Mouse (Mus musculus) MEL (cell line): ENCODE results near the gene Prr19. TPM values are rescaled to one million over a fixed set of nuclear protein-coding genes. Genes with fewer than 3 reads are reported as not detected.

Experiments
- DNase-seq: peaks from one replicate; pipeline ENCODE4 v3.0.0; 2011; ENCODE audit warnings: low read depth, low spot score
- H3K27ac ChIP-seq: 2 replicates; pipeline ENCODE4 v1.5.1; 2012; ENCODE audit warnings: low read depth, mild to moderate bottlenecking, control low read depth, low read length, moderate library complexity; ENCODE audit not compliant: control insufficient read depth
- H3K27me3 ChIP-seq, 2 experiments: fragments of 150-350 bp in 1 of 2; sonication (generic) in 1 of 2; 2 replicates each; pipeline ENCODE4 v1.6.1; 2012; ENCODE audit warnings: low read length in 2 of 2, mild to moderate bottlenecking in 2 of 2, improper control_type of control experiment in 1 of 2, moderate library complexity in 1 of 2; ENCODE audit not compliant: insufficient read depth in 2 of 2, control insufficient read depth in 1 of 2
- H3K36me3 ChIP-seq, 2 experiments: 2 replicates each; pipeline ENCODE4 v1.6.1; 2012 to 2014; ENCODE audit warnings: low read length in 2 of 2, improper control_type of control experiment in 1 of 2, inconsistent platforms in 1 of 2, mild to moderate bottlenecking in 1 of 2; ENCODE audit not compliant: insufficient read depth in 2 of 2, control insufficient read depth in 1 of 2
- H3K4me1 ChIP-seq, 2 experiments: fragments of 150-350 bp in 1 of 2; sonication (generic) in 1 of 2; 2 replicates each; pipeline ENCODE4 v1.6.1; 2012; ENCODE audit warnings: low read length in 2 of 2, improper control_type of control experiment in 1 of 2, mild to moderate bottlenecking in 1 of 2; ENCODE audit not compliant: insufficient read depth in 2 of 2, control insufficient read depth in 1 of 2
- H3K4me3 ChIP-seq, 2 experiments: fragments of 150-350 bp in 1 of 2; sonication (generic) in 1 of 2; 2 replicates each; pipeline ENCODE4 v1.5.1; 2012; ENCODE audit warnings: low read depth in 2 of 2, low read length in 2 of 2, mild to moderate bottlenecking in 2 of 2, moderate library complexity in 2 of 2, control low read depth in 1 of 2, improper control_type of control experiment in 1 of 2; ENCODE audit not compliant: control insufficient read depth in 1 of 2, insufficient read depth in 1 of 2
- H3K79me2 ChIP-seq: 2 replicates; pipeline ENCODE4 v1.6.1; 2012; ENCODE audit warnings: mild to moderate bottlenecking, low read length, moderate library complexity; ENCODE audit not compliant: control insufficient read depth, poor library complexity, insufficient read depth
- H3K9ac ChIP-seq: 2 replicates; pipeline ENCODE4 v1.6.1; 2012; ENCODE audit warnings: low read depth, mild to moderate bottlenecking, control low read depth, low read length, moderate library complexity; ENCODE audit not compliant: control insufficient read depth, poor library complexity, severe bottlenecking
- H3K9me3 ChIP-seq: fragments of 150-350 bp; sonication (generic); replicated peaks from 2 replicates; pipeline ENCODE4 v1.6.1; 2012; ENCODE audit warnings: mild to moderate bottlenecking, low read length, improper control_type of control experiment, moderate library complexity; ENCODE audit not compliant: insufficient read depth
- BHLHE40 ChIP-seq: IDR thresholded peaks from 2 replicates; pipeline ENCODE4 v1.6.1; 2012; ENCODE audit warnings: low read depth, mild to moderate bottlenecking, inconsistent platforms, low read length, improper control_type of control experiment, borderline replicate concordance
- CHD1 ChIP-seq: IDR thresholded peaks from 2 replicates; pipeline ENCODE4 v1.6.1; 2012; ENCODE audit warnings: low read depth, mild to moderate bottlenecking, inconsistent platforms, low read length, improper control_type of control experiment
- CTCF ChIP-seq, 3 experiments: IDR thresholded peaks in 2 of 3; conservative IDR thresholded peaks in 1 of 3; 2 replicates each; pipeline ENCODE4 v1.5.1; 2011 to 2012; ENCODE audit warnings: low read length in 3 of 3, low read depth in 2 of 3, mild to moderate bottlenecking in 2 of 3, improper control_type of control experiment in 1 of 3, inconsistent platforms in 1 of 3, mixed read lengths in 1 of 3, moderate library complexity in 1 of 3; ENCODE audit not compliant: control insufficient read depth in 1 of 3, insufficient read depth in 1 of 3, poor library complexity in 1 of 3, severe bottlenecking in 1 of 3
- ELF1 ChIP-seq: IDR thresholded peaks from 2 replicates; pipeline ENCODE4 v1.6.1; 2014; ENCODE audit warnings: low read depth, mild to moderate bottlenecking, inconsistent platforms, low read length, improper control_type of control experiment, moderate library complexity
- EP300 ChIP-seq, 2 experiments: IDR thresholded peaks; 2 replicates each; pipeline ENCODE4 v1.6.1; 2011; ENCODE audit warnings: improper control_type of control experiment in 2 of 2, low read length in 2 of 2, low read depth in 1 of 2, mild to moderate bottlenecking in 1 of 2
- HCFC1 ChIP-seq: IDR thresholded peaks from 2 replicates; pipeline ENCODE4 v1.6.1; 2012; ENCODE audit warnings: low read depth, mild to moderate bottlenecking, inconsistent platforms, low read length, improper control_type of control experiment, moderate library complexity
- JUND ChIP-seq: IDR thresholded peaks from 2 replicates; pipeline ENCODE4 v1.6.1; 2011; ENCODE audit warnings: low read depth, mild to moderate bottlenecking, improper control_type of control experiment, low read length
- KAT2A ChIP-seq: conservative IDR thresholded peaks from 2 replicates; pipeline ENCODE4 v1.6.1; 2012; ENCODE audit warnings: low read depth, low read length, improper control_type of control experiment, inconsistent platforms
- MAFK ChIP-seq: IDR thresholded peaks from 2 replicates; pipeline ENCODE4 v1.6.1; 2011; ENCODE audit warnings: low read depth, mild to moderate bottlenecking, low read length, improper control_type of control experiment, borderline replicate concordance
- MAX ChIP-seq: IDR thresholded peaks from 2 replicates; pipeline ENCODE4 v1.6.1; 2011; ENCODE audit warnings: low read length, improper control_type of control experiment
- MAZ ChIP-seq: IDR thresholded peaks from 2 replicates; pipeline ENCODE4 v1.6.1; 2012; ENCODE audit warnings: low read depth, mild to moderate bottlenecking, inconsistent platforms, low read length, improper control_type of control experiment
- MEF2A ChIP-seq: IDR thresholded peaks from 2 replicates; pipeline ENCODE4 v1.6.1; 2014; ENCODE audit warnings: low read depth, mild to moderate bottlenecking, inconsistent platforms, low read length, improper control_type of control experiment; ENCODE audit not compliant: poor library complexity, insufficient replicate concordance, severe bottlenecking; ENCODE audit errors: extremely low read depth
- MXI1 ChIP-seq: IDR thresholded peaks from 2 replicates; pipeline ENCODE4 v1.6.1; 2011; ENCODE audit warnings: mild to moderate bottlenecking, low read depth, low read length, improper control_type of control experiment
- MYC ChIP-seq: IDR thresholded peaks from 2 replicates; pipeline ENCODE4 v1.6.1; 2011; ENCODE audit warnings: low read depth, mild to moderate bottlenecking, low read length, improper control_type of control experiment, moderate library complexity
- NRF1 ChIP-seq: IDR thresholded peaks from 2 replicates; pipeline ENCODE4 v1.6.1; 2014; ENCODE audit warnings: low read depth, mild to moderate bottlenecking, inconsistent platforms, low read length, improper control_type of control experiment, moderate library complexity; ENCODE audit not compliant: poor library complexity, insufficient read depth, severe bottlenecking
- POLR2A ChIP-seq, 2 experiments: IDR thresholded peaks; 2 replicates each; pipeline ENCODE4 v1.6.1; 2011 to 2012; ENCODE audit warnings: low read length in 2 of 2, mild to moderate bottlenecking in 2 of 2, control low read depth in 1 of 2, improper control_type of control experiment in 1 of 2, low read depth in 1 of 2, moderate library complexity in 1 of 2; ENCODE audit not compliant: control insufficient read depth in 1 of 2, insufficient read depth in 1 of 2, poor library complexity in 1 of 2
- POLR2AphosphoS2 ChIP-seq: IDR thresholded peaks from 2 replicates; pipeline ENCODE4 v1.6.1; 2011; ENCODE audit warnings: low read length, improper control_type of control experiment
- POLR2AphosphoS5 ChIP-seq: IDR thresholded peaks from 2 replicates; pipeline ENCODE4 v1.6.1; 2012; ENCODE audit warnings: low read depth, borderline replicate concordance, mild to moderate bottlenecking, inconsistent platforms, low read length, moderate library complexity, mixed read lengths
- RAD21 ChIP-seq: IDR thresholded peaks from 2 replicates; pipeline ENCODE4 v1.6.1; 2011; ENCODE audit warnings: mild to moderate bottlenecking, low read depth, low read length, improper control_type of control experiment
- RCOR1 ChIP-seq: IDR thresholded peaks from 2 replicates; pipeline ENCODE4 v1.6.1; 2012; ENCODE audit warnings: low read depth, mild to moderate bottlenecking, inconsistent platforms, low read length, improper control_type of control experiment
- SIN3A ChIP-seq: IDR thresholded peaks from 2 replicates; pipeline ENCODE4 v1.6.1; 2012; ENCODE audit warnings: low read length, improper control_type of control experiment, inconsistent platforms
- TAL1 ChIP-seq: IDR thresholded peaks from 2 replicates; pipeline ENCODE4 v1.6.1; 2012; ENCODE audit warnings: mild to moderate bottlenecking, inconsistent platforms, low read length, moderate library complexity, mixed read lengths
- TBP ChIP-seq: IDR thresholded peaks from 2 replicates; pipeline ENCODE4 v1.8.0; 2011; ENCODE audit warnings: low read depth, low read length, improper control_type of control experiment
- TCF12 ChIP-seq: IDR thresholded peaks from 2 replicates; pipeline ENCODE4 v1.6.1; 2014; ENCODE audit warnings: low read depth, mild to moderate bottlenecking, inconsistent platforms, low read length, improper control_type of control experiment, moderate library complexity
- UBTF ChIP-seq: IDR thresholded peaks from 2 replicates; pipeline ENCODE4 v1.6.1; 2012; ENCODE audit warnings: low read depth, mild to moderate bottlenecking, inconsistent platforms, low read length, improper control_type of control experiment, moderate library complexity, borderline replicate concordance; ENCODE audit not compliant: insufficient read depth
- USF1 ChIP-seq: IDR thresholded peaks from 2 replicates; pipeline ENCODE4 v1.6.1; 2014; ENCODE audit warnings: low read depth, mild to moderate bottlenecking, inconsistent platforms, low read length, improper control_type of control experiment, moderate library complexity
- ZC3H11A ChIP-seq: IDR thresholded peaks from 2 replicates; pipeline ENCODE4 v1.6.1; 2012; ENCODE audit warnings: low read depth, mild to moderate bottlenecking, inconsistent platforms, low read length, improper control_type of control experiment
- ZMIZ1 ChIP-seq: IDR thresholded peaks from 2 replicates; pipeline ENCODE4 v1.6.1; 2012; ENCODE audit warnings: low read depth, mild to moderate bottlenecking, inconsistent platforms, low read length, improper control_type of control experiment, moderate library complexity
- ZNF384 ChIP-seq: IDR thresholded peaks from 2 replicates; pipeline ENCODE4 v1.6.1; 2012; ENCODE audit warnings: low read depth, mild to moderate bottlenecking, inconsistent platforms, low read length, improper control_type of control experiment
- polyA plus RNA-seq, 2 experiments: library from polyadenylated mRNA; stranded (reverse) in 1 of 2; unstranded in 1 of 2; fragments of >175 nt in 1 of 2; fragments of >200 nt in 1 of 2; gene quantifications; 2 replicates each; pipeline versions ENCODE4 v1.2.1 to v1.2.4; 2012; ENCODE audit warnings: low replicate concordance in 2 of 2, low read depth in 1 of 2; ENCODE audit not compliant: insufficient read length in 2 of 2, insufficient read depth in 1 of 2, missing spikeins in 1 of 2
- total RNA-seq: library from RNA; depleted of rRNA; stranded (reverse); fragments of 300-350 nt; gene quantifications from 2 replicates; pipeline ENCODE4 v1.2.3, GENCODE M21; 2012

Prr19 gene
- total and polyA plus RNA-seq, 3 experiments = 0.11 TPM; not detected in 2

GRCm38 (mm10) chr7:25273259-25274241, 27.7 kb upstream of the Prr19 start (continued):
- TF ChIP-seq MYC (peak; percentile 87), MEF2A (peak; percentile 6; the same call in 1 of the 2 replicates), BHLHE40 (peak; percentile 77), MAZ (peak; percentile 61), RAD21 (no peak), HCFC1 (peak; percentile 58), NRF1 (no peak), POLR2AphosphoS2 (peak; percentile 64), CHD1 (peak; percentile 89; the same call in 1 of the 2 replicates), TCF12 (peak; percentile 90), KAT2A (peak; percentile 41; the same call in 1 of the 2 replicates), ZC3H11A (no peak), RCOR1 (peak; percentile 71), TAL1 (peak; percentile 70), MAX (peak; percentile 77), ELF1 (no peak), POLR2A (IDR thresholded peaks at IDR 0.05; ENCODE audit: control insufficient read depth in 1 of 2, insufficient read depth in 1 of 2, low read depth in 1 of 2, low read length in 2 of 2, poor library complexity in 1 of 2) (peak; percentile 44 to 65; a peak in 2 of 4 replicates), USF1 (no peak), ZMIZ1 (no peak; the same call in 1 of the 2 replicates), JUND (0 out of 2 replicates have a peak, but pooled peaks have one; percentile 38)

- Histone ChIP-seq H3K36me3 (peaks cover 0 to 52% of the 10 kb centered on the region in 2 experiments; a peak in 2 of 4 replicates), H3K4me3 (peak overlapping the region in 1 of 2 experiments; percentile 36; a peak in 2 of 4 replicates), H3K4me1 (peaks cover 29 to 60% of the 10 kb centered on the region in 2 experiments), H3K9me3 (no peaks in the 10 kb centered on the region), H3K27ac (peak overlapping the region; percentile 94), H3K27me3 (no peaks in the 10 kb centered on the region), H3K9ac (peak overlapping the region; percentile 52), H3K79me2 (peaks cover 30% of the 10 kb centered on the region)
- DNase-seq = peak; percentile 85
- TF ChIP-seq EP300 (IDR thresholded peaks at IDR 0.05; ENCODE audit: low read depth in 1 of 2, low read length in 2 of 2) (no peak; a peak in 1 of 4 replicates), RCOR1 (no peak), TAL1 (no peak), KAT2A (no peak), MAFK (no peak), RAD21 (no peak), MYC (0 out of 2 replicates have a peak, but pooled peaks have one; percentile 21), HCFC1 (peak; percentile 39; the same call in 1 of the 2 replicates), MAX (peak; percentile 48), ZC3H11A (no peak), CTCF (IDR thresholded peaks at IDR 0.05 in 2 of 3, conservative IDR thresholded peaks at IDR 0.05 in 1 of 3; ENCODE audit: control insufficient read depth in 1 of 3, insufficient read depth in 1 of 3, low read depth in 2 of 3, low read length in 3 of 3, poor library complexity in 1 of 3, severe bottlenecking in 1 of 3) (no peak), POLR2AphosphoS5 (no peak), MAZ (no peak), POLR2AphosphoS2 (no peak), TBP (peak; percentile 85), SIN3A (no peak), NRF1 (no peak), ZMIZ1 (no peak), UBTF (no peak), MEF2A (no peak), ZNF384 (no peak), CHD1 (no peak), MXI1 (0 out of 2 replicates have a peak, but pooled peaks have one; percentile 21)
Measured at GRCm38 (mm10) chr7:25274571-25274970, 26.6 kb upstream of the Prr19 start.
